Mouse (Mus musculus) heart, postnatal 0 days (tissue): ENCODE results near the gene Gbf1. TPM values are rescaled to one million over a fixed set of nuclear protein-coding genes. Genes with fewer than 3 reads are reported as not detected.

ENCODE experiments used
- ATAC-seq: fragments of 200-750 bp; cut with Nextera tagmentation; 2 replicates; pipeline ENCODE4 v1.8.0; 2017; ENCODE audit warnings: low read depth, moderate number of reproducible peaks, moderate library complexity; ENCODE audit not compliant: insufficient read depth
- DNase-seq: peaks from one replicate; pipeline ENCODE4 v3.0.0-alpha.2; 2016; ENCODE audit warnings: low spot score
- H3K27ac ChIP-seq: fragments of 300-500 bp; sonication (generic); 2 replicates; pipeline ENCODE4 v1.5.1; 2014; ENCODE audit warnings: low read depth, mild to moderate bottlenecking
- H3K27me3 ChIP-seq: fragments of 300-500 bp; sonication (generic); 2 replicates; pipeline ENCODE4 v1.6.1; 2014; ENCODE audit warnings: low read length, mixed read lengths; ENCODE audit not compliant: control insufficient read depth, insufficient read depth
- H3K36me3 ChIP-seq: fragments of 300-500 bp; sonication (generic); replicated peaks from 2 replicates; pipeline ENCODE4 v1.6.1; 2014; ENCODE audit warnings: low read length, mixed read lengths; ENCODE audit not compliant: control insufficient read depth, insufficient read depth
- H3K4me1 ChIP-seq: fragments of 300-500 bp; sonication (generic); 2 replicates; pipeline ENCODE4 v1.6.1; 2014; ENCODE audit warnings: antibody characterized with exemption; ENCODE audit not compliant: control insufficient read depth, insufficient read depth
- H3K4me2 ChIP-seq: fragments of 300-500 bp; sonication (generic); 2 replicates; pipeline ENCODE4 v1.6.1; 2014; ENCODE audit warnings: low read depth, mild to moderate bottlenecking, low read length, moderate library complexity
- H3K4me3 ChIP-seq: fragments of 300-500 bp; sonication (generic); 2 replicates; pipeline ENCODE4 v1.5.1; 2014; ENCODE audit warnings: low read depth, low read length
- H3K9ac ChIP-seq: fragments of 300-500 bp; sonication (generic); replicated peaks from 2 replicates; pipeline ENCODE4 v1.6.1; 2014; ENCODE audit warnings: low read depth, low read length, mixed read lengths
- H3K9me3 ChIP-seq: fragments of 300-500 bp; sonication (generic); replicated peaks from 2 replicates; pipeline ENCODE4 v1.6.1; 2016; ENCODE audit warnings: low read length; ENCODE audit not compliant: control insufficient read depth
- CTCF ChIP-seq: IDR thresholded peaks from 2 replicates; pipeline ENCODE4 v1.5.1; 2016; ENCODE audit warnings: antibody characterized with exemption, control low read depth, low read depth
- EP300 ChIP-seq: IDR thresholded peaks from 2 replicates; pipeline ENCODE4 v1.6.1; 2016; ENCODE audit warnings: antibody characterized with exemption, low read depth
- WGBS: fragments of 180-500 bp; shearing (Covaris S2); extraction: QIAGEN DNeasy Blood & Tissue Kit; methylation state at CpG from one replicate; pipeline ENCODE4 v1.1.7; 2014; 5-methylcytosine and 5-hydroxymethylcytosine counted together
- polyA plus RNA-seq: library from polyadenylated mRNA; unstranded; fragments of >200 nt; fragmentation: Nextera tagmentation; extraction: Ambion mirVana; gene quantifications from 2 replicates; pipeline ENCODE4 v1.2.1, GENCODE M21; 2015
- total RNA-seq: library from RNA; depleted of rRNA; stranded (reverse); fragments of >200 nt; gene quantifications from 2 replicates; pipeline ENCODE4 v1.2.3, GENCODE M21; 2014; ENCODE audit warnings: low replicate concordance

Gbf1 gene
- total and polyA plus RNA-seq, 2 experiments from 2014 or later = 27.5 to 39.7 TPM

- Histone ChIP-seq H3K36me3 (no peaks in the 10 kb centered on the region), H3K27me3 (peaks cover 100% of the 10 kb centered on the region), H3K9me3 (no peaks in the 10 kb centered on the region), H3K27ac (no peak overlapping the region), H3K4me2 (peak overlapping the region; percentile 19; the same call in 1 of the 2 replicates), H3K9ac (no peak overlapping the region), H3K4me3 (no peak overlapping the region), H3K4me1 (no peaks in the 10 kb centered on the region)
- ATAC-seq (no peak), DNase-seq (no peak)
- TF ChIP-seq EP300 (no peak), CTCF (no peak)
- WGBS = 12% methylated on average over 16 of the region's 16 CpGs
Observed at GRCm38 (mm10) chr19:46318586-46319378, 166.5 kb downstream of the Gbf1 start.

GRCm38 (mm10) chr19:46320076-46320785, 167.9 kb downstream of the Gbf1 start:
- WGBS = 63% methylated on average over 8 of the region's 8 CpGs
- ATAC-seq = no peak
- no peak for DNase-seq

GRCm38 (mm10) chr19:46321101-46321943, 169.0 kb downstream of the Gbf1 start:
- ATAC-seq = no peak
- Histone ChIP-seq H3K27ac (no peak overlapping the region), H3K4me2 (no peak overlapping the region), H3K9me3 (no peaks in the 10 kb centered on the region), H3K4me3 (no peak overlapping the region), H3K9ac (no peak overlapping the region), H3K36me3 (no peaks in the 10 kb centered on the region), H3K27me3 (peaks cover 100% of the 10 kb centered on the region), H3K4me1 (no peaks in the 10 kb centered on the region)
- no peak for DNase-seq
- 30% methylated on average over 6 of the region's 6 CpGs for WGBS
- no peak for TF ChIP-seq CTCF
- no peak for TF ChIP-seq EP300

More at GRCm38 (mm10) chr19:46320076-46320785, 167.9 kb downstream of the Gbf1 start:
- no peak overlapping the region for H3K27ac ChIP-seq
- no peaks in the 10 kb centered on the region for H3K36me3 ChIP-seq
- H3K27me3 ChIP-seq = peaks cover 100% of the 10 kb centered on the region
- H3K9me3 ChIP-seq = no peaks in the 10 kb centered on the region
- no peak overlapping the region for H3K4me3 ChIP-seq
- no peak for TF ChIP-seq CTCF
- TF ChIP-seq EP300 = no peak
- H3K4me2 ChIP-seq = no peak overlapping the region
- H3K4me1 ChIP-seq = no peaks in the 10 kb centered on the region
- H3K9ac ChIP-seq = no peak overlapping the region

- TF ChIP-seq CTCF = no peak
- no peak for TF ChIP-seq EP300
- ATAC-seq (no peak), DNase-seq (no peak)
- Histone ChIP-seq H3K9ac (no peak overlapping the region), H3K27me3 (peaks cover 99% of the 10 kb centered on the region), H3K9me3 (no peaks in the 10 kb centered on the region), H3K4me1 (no peaks in the 10 kb centered on the region), H3K4me2 (no peak overlapping the region), H3K27ac (no peak overlapping the region), H3K36me3 (no peaks in the 10 kb centered on the region), H3K4me3 (no peak overlapping the region)
- WGBS = 34% methylated on average over 11 of the region's 11 CpGs
Observed at GRCm38 (mm10) chr19:46322144-46322995, 170.1 kb downstream of the Gbf1 start.
